Mouse (Mus musculus) effector memory CD4-positive, alpha-beta T cell, adult 7 months (primary cell): ENCODE results near the gene Nop2. TPM values are rescaled to one million over a fixed set of nuclear protein-coding genes. Genes with fewer than 3 reads are reported as not detected.

Source experiments
- polyA plus RNA-seq: library from polyadenylated mRNA; unstranded; fragments of 100-300 nt; shearing (Covaris generic); gene quantifications from one replicate; pipeline ENCODE4 v1.2.1, GENCODE M21; 2017

Gene Nop2
- polyA plus RNA-seq = 36.2 TPM

DNA sequence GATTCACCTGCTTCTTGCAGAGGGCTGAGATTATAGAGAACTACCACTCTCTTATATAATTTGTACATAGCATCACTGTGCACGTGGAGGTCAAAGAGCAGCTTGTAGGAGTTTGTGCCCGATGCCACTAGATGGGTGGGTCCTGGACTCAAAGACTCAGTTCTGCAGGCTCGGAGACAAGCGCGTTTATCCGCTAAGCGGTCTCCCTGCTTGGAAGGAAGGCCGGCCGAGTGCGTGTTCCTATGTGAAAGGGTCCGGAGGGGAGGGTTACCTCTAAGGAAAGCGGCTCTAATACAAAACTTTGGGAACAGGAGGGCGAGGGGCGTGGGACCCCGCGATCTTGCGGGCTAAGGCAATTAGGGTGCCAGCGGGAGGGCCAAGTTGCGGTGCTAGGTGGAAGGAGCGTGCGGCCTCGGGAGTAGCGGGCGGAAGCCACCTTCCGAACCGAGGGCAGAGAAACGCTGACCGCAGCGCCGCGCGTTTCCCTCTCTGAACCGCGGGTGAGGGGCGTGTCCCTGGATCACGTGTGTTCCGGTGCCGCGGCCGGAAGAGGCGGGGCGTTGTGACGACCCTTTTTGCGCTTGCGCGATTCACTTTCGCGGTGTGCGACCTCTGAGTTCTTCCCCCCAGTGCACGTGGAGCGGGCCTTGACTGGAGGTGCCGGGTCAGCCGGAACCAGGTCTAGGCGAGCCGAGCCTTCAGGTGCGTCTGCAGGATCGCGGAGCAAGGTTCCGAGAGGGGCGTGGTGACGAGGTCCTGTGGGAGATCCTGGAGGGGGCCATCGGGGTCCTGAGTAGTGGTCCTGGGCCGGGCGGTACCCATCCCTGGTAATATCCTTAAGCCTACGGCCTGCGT is at the start of gene Nop2:
Gene Nop2 (plus strand): TSS at position 608 of the 855 bp plus-strand sequence.

DNA sequence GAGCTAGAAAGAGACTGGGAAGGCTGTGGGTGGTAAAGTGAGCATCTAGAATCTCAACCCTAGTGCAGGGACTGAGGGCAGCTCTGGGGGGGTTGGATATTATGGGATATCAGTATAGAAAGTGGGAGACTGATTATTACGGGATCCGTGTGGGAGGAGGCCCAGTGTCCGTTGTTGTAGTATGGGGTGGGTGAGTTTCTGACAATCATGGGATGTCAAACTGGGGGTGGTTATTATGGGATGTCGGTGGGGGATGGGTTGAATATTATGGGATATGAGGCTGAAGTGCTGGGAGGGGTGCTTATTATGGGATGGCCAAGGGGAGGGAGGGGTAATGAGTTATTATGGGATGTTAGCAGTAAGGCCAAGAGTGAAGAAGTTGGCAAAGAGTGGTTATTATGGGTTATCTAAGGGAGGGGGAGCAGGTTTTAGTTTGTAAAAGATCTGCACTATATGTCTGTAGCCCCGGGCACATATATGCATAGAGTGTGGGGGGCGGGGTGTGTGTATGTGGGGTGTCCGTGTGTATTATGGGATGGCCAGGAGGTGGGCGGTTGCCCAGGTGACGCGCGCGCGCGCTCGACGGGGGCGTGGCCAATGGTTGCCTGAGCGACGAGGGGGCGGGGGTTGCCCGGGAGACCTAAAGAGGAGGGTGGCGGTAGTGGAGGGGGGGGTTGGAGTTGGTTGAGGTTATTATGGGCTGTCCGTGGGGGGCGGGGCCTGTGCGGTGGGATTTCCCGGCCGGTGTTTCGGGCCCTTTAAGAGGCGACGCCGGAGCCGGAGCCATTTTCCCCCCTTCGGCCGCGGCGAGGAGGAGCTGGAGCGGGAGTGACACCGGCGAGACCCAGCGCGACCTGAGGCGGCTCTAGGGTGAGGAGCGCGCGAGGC is 36.1 kb upstream of the Nop2 start, which contains the start of gene Chd4:
Gene Chd4 (plus strand): TSS at position 591 of the 888 bp plus-strand sequence.

DNA sequence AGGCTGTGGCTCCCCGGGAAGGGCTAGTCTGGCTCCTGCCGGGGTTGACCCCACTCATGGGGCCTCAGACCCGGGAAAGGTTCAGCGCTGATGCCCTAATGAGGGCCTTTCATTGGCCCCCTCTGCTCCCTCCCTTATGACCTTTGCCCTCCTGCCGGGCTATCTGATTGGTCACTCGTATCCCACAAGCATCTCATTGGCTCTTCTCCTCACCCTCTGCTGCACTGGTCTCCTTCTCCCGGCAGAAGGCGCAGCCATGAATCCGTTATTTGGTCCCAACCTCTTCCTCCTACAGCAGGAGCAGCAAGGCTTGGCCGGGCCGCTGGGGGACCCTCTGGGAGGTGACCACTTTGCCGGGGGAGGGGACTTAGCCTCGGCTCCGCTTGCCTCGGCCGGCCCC is 13.3 kb downstream of the Nop2 start, which contains the start of gene Iffo1:
Gene Iffo1 (plus strand): TSS at position 241 of the 400 bp plus-strand sequence.

GRCm38 (mm10) chr6:125166051-125166751 is 34.5 kb downstream of the Nop2 start, which contains the start of gene Gapdh:
TSS of gene Gapdh (minus strand) at chr6:125166467.

DNA sequence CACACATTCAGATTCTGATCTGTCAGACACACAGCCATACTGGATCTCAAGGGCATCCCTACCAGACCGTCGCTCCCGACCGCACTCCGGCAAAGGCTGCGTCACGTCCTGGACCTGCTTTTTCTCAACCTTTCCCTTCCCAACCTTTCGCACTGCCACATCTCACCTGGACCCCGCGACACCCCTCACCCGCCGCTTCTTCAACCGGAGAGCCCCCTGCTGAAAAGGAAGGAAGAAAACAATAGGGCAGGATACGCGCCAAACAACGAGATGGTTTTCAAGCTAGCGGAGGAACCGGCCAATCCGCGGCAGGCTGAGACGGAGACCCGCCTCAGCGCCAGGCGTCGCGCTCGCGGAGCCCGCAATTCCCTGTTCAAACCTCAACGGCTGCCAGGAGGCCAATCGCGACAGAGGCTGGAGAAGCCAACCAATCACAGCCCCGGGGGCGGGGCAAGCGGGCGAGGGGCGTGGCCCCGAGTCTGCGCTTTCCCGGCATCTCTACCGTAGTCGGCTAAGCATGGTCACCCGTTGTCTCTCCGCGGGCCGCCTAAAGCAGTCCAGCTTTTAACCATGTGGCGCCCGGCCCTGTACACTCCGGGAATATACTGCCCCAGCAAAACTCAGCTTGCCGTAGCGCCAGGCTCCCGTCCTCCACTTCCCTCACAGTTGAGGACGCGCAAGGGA is 59.8 kb downstream of the Nop2 start, which contains the start of the genes Ncapd2 and Mrpl51:
Gene Ncapd2 (minus strand): TSS at position 370 of the 684 bp plus-strand sequence.
Gene Mrpl51 (plus strand): TSS at position 470 of the 684 bp plus-strand sequence.

Other genes with a start within 250 kb of the Nop2 start
- 584 TPM for gene Cd4, start 243.7 kb upstream of the Nop2 start, polyA plus RNA-seq
- gene Lag3, start 220.2 kb upstream of the Nop2 start, polyA plus RNA-seq = not detected
- gene Ptms, start 211.8 kb upstream of the Nop2 start, polyA plus RNA-seq = 4.5 TPM
- 126 TPM for gene Mlf2, start 200.5 kb upstream of the Nop2 start, polyA plus RNA-seq
- 38.9 TPM for gene Cops7a, start 166.4 kb upstream of the Nop2 start, polyA plus RNA-seq
- gene Pianp, start 135.2 kb upstream of the Nop2 start, polyA plus RNA-seq = not detected
- 55.9 TPM for gene Zfp384, start 122.8 kb upstream of the Nop2 start, polyA plus RNA-seq
- 49.3 TPM for gene Ing4, start 92.1 kb upstream of the Nop2 start, polyA plus RNA-seq
- gene Acrbp, start 82.2 kb upstream of the Nop2 start, polyA plus RNA-seq = 7.8 TPM
- 7.1 TPM for gene Lpar5, start 64.0 kb upstream of the Nop2 start, polyA plus RNA-seq
- 37.9 TPM for gene Chd4, start 35.9 kb upstream of the Nop2 start, polyA plus RNA-seq
- gene Iffo1, start 13.3 kb downstream of the Nop2 start, polyA plus RNA-seq = 16.8 TPM
- 339 TPM for gene Gapdh, start 34.6 kb downstream of the Nop2 start, polyA plus RNA-seq
- gene Ncapd2, start 59.8 kb downstream of the Nop2 start, polyA plus RNA-seq = 16.2 TPM
- gene Mrpl51, start 59.9 kb downstream of the Nop2 start, polyA plus RNA-seq = 63.7 TPM
- 16.1 TPM for gene Vamp1, start 83.6 kb downstream of the Nop2 start, polyA plus RNA-seq
- 104 TPM for gene Tapbpl, start 100.0 kb downstream of the Nop2 start, polyA plus RNA-seq
- gene Cd27, start 105.1 kb downstream of the Nop2 start, polyA plus RNA-seq = 270 TPM
- gene Tuba3a, start 154.1 kb downstream of the Nop2 start, polyA plus RNA-seq = 0.90 TPM
- not detected for gene Ltbr, start 182.0 kb downstream of the Nop2 start, polyA plus RNA-seq
- gene Scnn1a, start 188.8 kb downstream of the Nop2 start, polyA plus RNA-seq = 0.18 TPM
- gene Tnfrsf1a, start 217.5 kb downstream of the Nop2 start, polyA plus RNA-seq = 29.2 TPM
- gene Plekhg6, start 248.9 kb downstream of the Nop2 start, polyA plus RNA-seq = not detected